Mouse (Mus musculus) cerebellum, adult 9-10 months (tissue): ENCODE measurements around the gene Ptprb.

ENCODE experiments used
- DNase-seq: peaks from one replicate; pipeline ENCODE4 v3.0.0; 2022

The Ptprb gene

DNA sequence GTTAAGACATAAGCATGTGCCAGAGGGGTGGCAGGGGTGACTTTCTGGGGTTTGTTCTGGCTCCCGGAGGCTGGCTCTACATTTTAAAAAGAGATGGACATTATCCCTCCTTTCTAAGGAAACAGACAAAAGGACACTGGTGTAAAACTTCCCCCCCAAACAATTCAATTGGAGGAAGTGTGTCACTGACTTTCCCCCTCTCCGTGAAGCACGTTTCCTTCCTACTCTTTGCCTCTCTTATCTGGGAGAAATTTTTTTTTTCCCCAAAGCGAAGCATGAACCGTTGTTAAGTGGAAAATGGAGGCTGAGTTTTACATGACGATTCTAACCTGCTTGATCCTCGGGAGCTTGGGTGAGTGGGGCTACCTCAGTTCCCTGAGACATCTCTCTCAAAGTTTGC, at the start of gene Ptprb:
Gene Ptprb (plus strand): TSS at position 244 of the 400 bp plus-strand sequence.
- no peak for DNase-seq

GRCm38 (mm10) chr10:116235299-116235698, 40.0 kb upstream of the Ptprb start:
- DNase-seq = no peak

DNA sequence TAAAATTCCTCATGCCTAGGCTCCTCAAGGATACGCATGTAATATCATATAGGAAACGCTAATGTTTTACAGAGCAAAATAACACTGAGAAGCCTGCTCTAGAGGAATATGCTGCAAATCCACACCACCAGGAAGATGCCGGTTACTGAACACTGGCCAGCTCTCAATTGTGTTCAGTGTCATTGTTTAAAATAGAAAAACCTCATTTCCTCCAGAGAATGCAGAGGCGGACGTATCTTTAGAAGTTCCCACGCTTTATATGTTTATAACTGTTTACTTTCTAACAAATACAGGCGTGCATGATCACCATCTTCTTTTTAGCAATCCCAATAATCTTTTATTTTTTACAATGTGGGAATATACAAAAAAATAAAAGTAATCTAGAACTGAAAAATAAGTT, 33.1 kb upstream of the Ptprb start:
- no peak for DNase-seq

DNA sequence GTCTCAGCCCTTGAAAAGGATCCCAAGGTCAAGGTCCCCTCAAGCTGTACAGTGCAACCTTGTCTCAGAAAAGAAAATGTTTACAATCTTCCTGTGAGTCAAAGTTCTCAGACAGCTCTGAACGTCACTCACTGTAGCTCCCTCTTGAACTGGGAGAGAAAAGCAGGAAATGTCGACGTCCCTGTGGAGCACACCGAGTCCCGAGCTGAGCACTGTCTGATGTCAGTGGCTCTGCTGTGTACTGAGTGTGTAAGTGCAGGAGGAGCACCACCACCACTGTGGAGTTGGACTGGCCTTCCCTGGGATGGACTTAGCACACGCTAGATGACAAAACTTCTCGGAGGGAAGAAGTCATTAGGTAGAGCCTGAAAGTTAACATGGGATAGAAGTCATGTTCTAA, 31.9 kb upstream of the Ptprb start:
- DNase-seq = no peak

GRCm38 (mm10) chr10:116245632-116246031, 29.7 kb upstream of the Ptprb start:
- no peak for DNase-seq

DNA sequence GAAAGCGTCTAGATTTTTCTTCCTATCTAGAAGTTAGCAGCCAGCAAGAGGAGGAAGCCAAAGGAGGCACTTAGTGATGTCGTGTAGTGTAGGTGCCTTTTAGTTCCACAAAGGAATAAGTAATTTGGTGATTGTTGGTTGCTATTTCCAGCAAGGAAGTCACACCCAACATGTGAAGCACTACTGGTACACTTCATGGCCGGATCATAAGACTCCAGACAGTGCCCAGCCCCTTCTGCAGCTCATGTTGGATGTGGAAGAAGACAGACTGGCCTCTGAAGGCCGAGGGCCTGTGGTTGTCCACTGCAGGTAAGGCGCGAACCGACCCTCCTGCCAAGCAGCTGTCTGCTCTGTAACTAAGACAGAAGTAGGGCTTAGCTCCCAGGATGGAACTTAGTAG, 22.7 kb upstream of the Ptprb start:
- no peak for DNase-seq

GRCm38 (mm10) chr10:116253972-116254371, 21.4 kb upstream of the Ptprb start:
- no peak for DNase-seq

- DNase-seq = no peak
Observed at GRCm38 (mm10) chr10:116259298-116259697, 16.0 kb upstream of the Ptprb start.

- DNase-seq = no peak
Observed at GRCm38 (mm10) chr10:116260658-116261433, 14.5 kb upstream of the Ptprb start.

DNA sequence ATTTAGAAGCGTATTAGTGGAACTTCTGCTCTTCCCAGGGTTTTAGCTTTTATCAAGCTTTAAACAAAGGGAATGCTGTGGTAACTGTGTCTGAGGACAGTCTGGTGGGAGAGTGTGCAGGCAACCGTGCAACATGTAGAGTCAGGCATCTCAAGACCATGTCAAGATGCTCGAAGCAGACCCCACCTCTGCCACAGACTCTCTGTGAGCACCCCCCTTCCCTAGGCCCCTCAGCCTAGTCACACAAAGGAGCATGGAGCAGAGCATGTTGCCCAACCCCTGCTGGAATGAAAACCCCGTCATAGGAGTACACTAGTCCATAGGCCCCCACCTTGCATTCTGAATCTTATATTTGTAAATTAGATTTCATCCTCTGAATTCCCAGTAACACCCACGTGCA, 13.8 kb upstream of the Ptprb start:
- DNase-seq = no peak

DNA sequence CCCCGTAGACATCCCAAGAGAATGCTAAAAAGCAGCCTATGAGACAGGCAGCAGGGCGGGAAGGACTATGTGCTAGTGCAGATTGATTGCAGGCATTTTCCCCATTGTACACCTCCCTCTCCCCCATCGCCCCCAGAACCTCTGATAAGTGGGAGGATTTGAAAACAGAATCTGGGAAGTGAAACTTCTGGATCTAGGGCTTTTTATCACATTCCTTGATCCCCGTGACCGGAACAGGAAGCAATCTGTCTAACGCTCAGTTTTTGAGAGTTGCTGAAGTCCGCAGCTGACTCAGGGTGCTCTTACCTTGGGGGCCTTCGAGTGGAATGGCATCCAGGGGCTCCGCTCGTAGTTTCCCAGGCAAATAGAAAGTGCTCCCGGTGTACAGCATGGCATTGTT, 10.8 kb upstream of the Ptprb start:
- DNase-seq = no peak

- no peak for DNase-seq
Observed at GRCm38 (mm10) chr10:116266561-116267433, 8.5 kb upstream of the Ptprb start.

GRCm38 (mm10) chr10:116267434-116267822, 7.9 kb upstream of the Ptprb start:
- no peak for DNase-seq

- DNase-seq = no peak
Observed at GRCm38 (mm10) chr10:116268343-116268742, 7.0 kb upstream of the Ptprb start.

DNA sequence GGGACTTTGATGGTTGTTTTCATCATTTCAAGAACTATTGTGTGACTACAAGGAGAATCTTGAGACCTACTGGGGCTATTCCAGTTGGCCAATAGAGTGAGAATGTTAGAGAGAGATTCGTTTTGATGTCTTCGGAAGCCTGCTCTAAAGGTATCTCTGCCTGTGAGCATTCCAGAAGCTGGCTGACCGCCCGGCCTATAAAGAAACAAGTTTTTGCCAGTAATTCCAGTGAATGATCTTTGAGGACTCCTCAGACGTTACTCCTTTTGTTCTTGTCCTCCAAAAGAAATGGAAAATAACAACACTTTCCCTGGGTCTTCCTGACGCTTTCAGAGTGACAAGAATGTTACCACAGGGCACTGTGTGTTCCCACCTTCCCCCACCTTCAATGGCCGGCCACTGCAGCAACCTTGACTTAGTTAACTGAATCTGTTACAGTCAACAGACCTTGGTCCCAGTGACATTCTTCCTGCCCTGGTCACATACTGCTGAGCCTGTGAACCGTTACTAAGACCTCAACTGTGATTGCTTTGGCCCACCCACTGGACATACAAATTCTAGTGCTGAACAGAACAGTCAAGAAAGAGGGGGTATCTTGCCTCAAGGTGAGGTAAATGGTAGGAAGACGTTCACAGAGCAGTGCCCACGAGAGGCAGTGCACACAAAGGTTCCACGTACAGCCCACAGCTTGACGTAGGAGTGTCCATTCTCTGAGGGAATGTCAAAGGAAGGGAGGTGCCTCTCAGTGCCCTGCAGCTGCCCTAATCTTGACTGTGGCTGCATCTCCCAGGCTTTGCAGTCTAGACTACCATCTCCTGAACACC, 4.5 kb upstream of the Ptprb start:
- no peak for DNase-seq

GRCm38 (mm10) chr10:116271470-116271915, 3.8 kb upstream of the Ptprb start:
- no peak for DNase-seq

DNA sequence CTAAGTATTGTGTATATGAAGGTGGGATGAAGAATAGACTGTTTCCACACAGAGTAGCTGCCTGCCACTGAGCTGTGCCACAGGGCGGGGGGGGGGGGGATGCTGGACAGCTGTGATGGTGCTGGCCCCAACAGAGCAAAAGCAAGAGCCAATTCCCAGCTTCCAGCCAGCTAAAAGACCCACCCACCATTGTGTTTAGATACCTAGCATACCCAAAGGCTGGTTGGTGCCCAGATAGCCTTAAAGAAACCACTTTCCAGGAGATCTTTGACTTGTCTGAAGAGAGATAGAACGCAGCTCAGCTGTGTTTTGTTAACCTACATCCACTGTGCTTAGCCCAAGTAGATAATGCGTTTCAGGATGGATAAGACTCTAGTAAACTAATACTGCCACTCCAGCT, 3.2 kb upstream of the Ptprb start:
- no peak for DNase-seq

DNA sequence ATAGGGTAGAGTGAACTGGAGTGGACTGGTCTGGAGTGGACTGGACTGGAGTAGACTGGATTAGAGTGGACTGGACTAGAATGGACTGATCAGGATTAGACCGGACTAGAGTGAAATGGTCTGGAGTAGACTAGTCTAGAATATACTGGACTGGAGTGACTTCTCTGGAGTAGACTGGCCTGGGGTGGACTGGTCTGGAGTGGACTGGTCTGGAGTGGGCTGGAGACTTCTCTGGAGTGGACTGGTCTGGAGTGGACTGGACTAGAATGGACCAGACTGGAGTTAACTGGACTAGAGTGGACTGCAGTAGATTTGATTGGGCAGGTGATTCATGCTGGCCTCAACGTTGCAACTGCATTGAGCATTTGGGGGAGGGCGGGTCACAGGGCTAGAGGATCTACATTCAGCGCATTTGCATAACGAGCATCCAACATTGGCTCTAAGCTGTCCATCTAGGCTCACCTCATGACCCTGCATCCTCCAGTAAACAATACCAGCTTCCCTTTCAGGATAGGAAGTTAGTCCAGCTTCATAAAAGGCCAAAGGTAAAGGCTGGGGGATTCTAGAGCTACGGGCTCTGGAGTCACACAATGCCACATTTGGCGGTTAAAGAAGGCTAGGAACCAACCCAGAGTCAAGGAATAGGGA, 11.5 kb downstream of the Ptprb start:
- no peak for DNase-seq

DNA sequence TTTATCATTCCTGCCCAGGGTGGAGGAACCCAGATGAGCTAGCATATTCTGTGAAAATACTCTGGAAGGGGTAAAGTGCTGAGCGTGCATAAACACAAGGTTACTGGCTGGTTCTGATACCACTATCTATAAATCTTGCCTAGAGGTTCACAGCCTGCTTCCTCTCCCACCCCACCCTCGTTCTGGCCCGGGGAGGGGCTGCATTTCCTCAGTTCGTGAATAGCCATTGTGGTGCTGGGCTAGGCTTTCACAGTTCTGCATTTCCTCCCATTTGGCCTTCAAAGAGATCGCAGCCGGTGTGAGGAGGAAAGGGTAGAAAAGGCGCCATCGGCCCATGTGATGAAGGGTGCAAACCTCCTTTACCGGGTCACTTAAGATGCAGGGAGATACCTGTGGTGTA, 12.8 kb downstream of the Ptprb start:
- no peak for DNase-seq

DNA sequence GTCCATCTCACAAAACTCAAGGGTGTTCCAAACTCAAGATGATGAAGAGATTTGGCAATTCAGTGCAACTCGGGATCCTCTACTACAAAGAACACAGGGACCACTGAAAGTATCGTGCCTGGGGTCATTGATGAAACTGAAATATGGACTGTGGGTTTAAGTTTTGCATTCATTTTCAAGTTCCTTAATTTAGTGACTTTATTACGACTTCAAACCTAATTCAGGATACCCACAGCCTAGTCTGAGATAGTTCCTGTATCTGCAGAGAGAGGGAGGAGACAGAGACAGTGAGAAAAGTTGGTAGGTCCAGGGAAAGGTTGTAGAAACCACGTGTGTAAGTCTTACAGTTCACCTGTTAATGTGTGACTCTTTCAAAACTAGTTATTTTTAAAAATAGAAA, 15.2 kb downstream of the Ptprb start:
- DNase-seq = no peak

- no peak for DNase-seq
Observed at GRCm38 (mm10) chr10:116291153-116291755, 15.9 kb downstream of the Ptprb start.

DNA sequence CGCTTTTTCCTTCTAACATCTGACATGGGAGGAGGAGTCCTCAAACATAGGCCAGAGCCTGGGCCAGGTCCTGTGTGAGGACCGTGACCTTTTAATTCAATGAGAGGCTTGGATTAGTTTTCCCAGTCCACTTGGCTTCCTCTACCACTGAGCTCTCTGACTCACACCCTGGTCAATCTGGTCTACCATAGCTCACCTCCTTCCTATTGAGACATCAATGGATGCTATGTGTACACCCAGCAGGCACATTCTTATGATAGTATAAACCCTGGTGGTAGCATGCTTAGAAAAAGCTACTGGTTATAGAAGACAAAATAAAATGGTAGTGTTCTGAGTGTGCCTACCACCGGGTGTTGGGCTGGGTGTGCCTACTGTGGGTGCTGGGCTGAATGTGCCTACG, 21.1 kb downstream of the Ptprb start:
- no peak for DNase-seq
